Mouse (Mus musculus): ENCODE results near the gene Pum3. TPM values are rescaled to one million over a fixed set of nuclear protein-coding genes. Genes with fewer than 3 reads are reported as not detected.

Gene Pum3
- total and polyA plus RNA-seq, 3 experiments, result 54.4 to 210 (median 83.3) TPM

- dilution Hi-C loops (cut with MboI; ENCODE audit: extremely low pct_ligation_motif_present, extremely low pct_unique_long_range_greater_than_20kb, low sequenced_read_pairs) (no loop called here), in situ Hi-C loops (cut with MboI; ENCODE audit: low pct_ligation_motif_present, low pct_unique_long_range_greater_than_20kb, low sequenced_read_pairs) (no loop called here)
- no peak overlapping the region for H3K9ac ChIP-seq (ENCODE audit: insufficient read depth, low read depth)
- DNase-seq (ENCODE audit: extremely low read depth), result no peak
- no peak overlapping the region for H3K4me3 ChIP-seq (replicated peaks in 1 of 3; ENCODE audit: low read depth in 2 of 3, low read length in 2 of 3, poor library complexity in 1 of 3)
- H3K27me3 ChIP-seq (replicated peaks), result no peaks in the 10 kb centered on the region
- no peaks in the 10 kb centered on the region for H3K4me1 ChIP-seq (ENCODE audit: control insufficient read depth in 1 of 2, insufficient read depth in 2 of 2)
- no peak for TF ChIP-seq JUND (conservative IDR thresholded peaks at IDR 0.05; ENCODE audit: low read depth, low read length)
- no peak for TF ChIP-seq E2F4 (IDR thresholded peaks at IDR 0.05; ENCODE audit: insufficient replicate concordance, low read depth, low read length)
- TF ChIP-seq NELFE (IDR thresholded peaks at IDR 0.05; ENCODE audit: low read depth, low read length), result no peak
- no peak for TF ChIP-seq ZKSCAN1 (IDR thresholded peaks at IDR 0.05; ENCODE audit: borderline replicate concordance, low read depth, low read length)
- TF ChIP-seq EP300 (IDR thresholded peaks at IDR 0.05; ENCODE audit: low read length), result no peak
- TF ChIP-seq CHD2 (IDR thresholded peaks at IDR 0.05; ENCODE audit: low read length), result no peak
- no peak for TF ChIP-seq GABPA (IDR thresholded peaks at IDR 0.05; ENCODE audit: insufficient replicate concordance, low read depth, low read length)
- no peak for TF ChIP-seq MXI1 (IDR thresholded peaks at IDR 0.05; ENCODE audit: low read depth, low read length)
- no peak for TF ChIP-seq RAD21 (IDR thresholded peaks at IDR 0.05; ENCODE audit: low read depth, low read length)
- TF ChIP-seq POLR2A (IDR thresholded peaks at IDR 0.05; ENCODE audit: low read depth, low read length), result no peak
- TF ChIP-seq KAT2A (IDR thresholded peaks at IDR 0.05; ENCODE audit: insufficient replicate concordance, low read length), result no peak
- TF ChIP-seq SIN3A (IDR thresholded peaks at IDR 0.05; ENCODE audit: low read length), result no peak
- TF ChIP-seq POLR2AphosphoS2 (IDR thresholded peaks at IDR 0.05; ENCODE audit: low read depth, low read length), result no peak
- no peak for TF ChIP-seq MYC (IDR thresholded peaks at IDR 0.05; ENCODE audit: low read depth, low read length)
- TF ChIP-seq ZMIZ1 (IDR thresholded peaks at IDR 0.05; ENCODE audit: low read depth, low read length), result no peak
- no peak for TF ChIP-seq IRF4 (IDR thresholded peaks at IDR 0.05; ENCODE audit: low read depth, low read length)
- no peak overlapping the region for H3K4me2 ChIP-seq (ENCODE audit: insufficient read depth, low read depth, poor library complexity, severe bottlenecking)
- H3K79me2 ChIP-seq (replicated peaks; ENCODE audit: control insufficient read depth, extremely low read depth, insufficient read depth, poor library complexity, severe bottlenecking), result no peaks in the 10 kb centered on the region
- no peak overlapping the region for H3K27ac ChIP-seq (ENCODE audit: insufficient read depth, low read depth)
- no peaks in the 10 kb centered on the region for H3K9me3 ChIP-seq (replicated peaks; ENCODE audit: low read length)
- H3K36me3 ChIP-seq (replicated peaks in 1 of 2; ENCODE audit: control insufficient read depth in 1 of 2, insufficient read depth in 1 of 2, low read length in 1 of 2), result peaks cover 77 to 97% of the 10 kb centered on the region in 2 experiments
Observed at GRCm38 (mm10) chr19:27397223-27397622, 32.4 kb downstream of the Pum3 start.

GRCm38 (mm10) chr19:27396719-27397118 lies 32.9 kb downstream of the Pum3 start:
- H3K9ac ChIP-seq (ENCODE audit: insufficient read depth, low read depth), result no peak overlapping the region
- no peak for DNase-seq (ENCODE audit: extremely low read depth)
- no peaks in the 10 kb centered on the region for H3K27me3 ChIP-seq (replicated peaks)
- H3K4me1 ChIP-seq (ENCODE audit: control insufficient read depth in 1 of 2, insufficient read depth in 2 of 2), result no peaks in the 10 kb centered on the region
- no peaks in the 10 kb centered on the region for H3K79me2 ChIP-seq (replicated peaks; ENCODE audit: control insufficient read depth, extremely low read depth, insufficient read depth, poor library complexity, severe bottlenecking)
- H3K4me2 ChIP-seq (ENCODE audit: insufficient read depth, low read depth, poor library complexity, severe bottlenecking), result no peak overlapping the region
- H3K36me3 ChIP-seq (replicated peaks in 1 of 2; ENCODE audit: control insufficient read depth in 1 of 2, insufficient read depth in 1 of 2, low read length in 1 of 2), result peaks cover 78 to 99% of the 10 kb centered on the region in 2 experiments
- dilution Hi-C loops (cut with MboI; ENCODE audit: extremely low pct_ligation_motif_present, extremely low pct_unique_long_range_greater_than_20kb, low sequenced_read_pairs), result no loop called here
- no peak overlapping the region for H3K4me3 ChIP-seq (replicated peaks in 1 of 3; ENCODE audit: low read depth in 2 of 3, low read length in 2 of 3, poor library complexity in 1 of 3)
- in situ Hi-C loops (cut with MboI; ENCODE audit: low pct_ligation_motif_present, low pct_unique_long_range_greater_than_20kb, low sequenced_read_pairs), result no loop called here
- no peak for TF ChIP-seq E2F4 (IDR thresholded peaks at IDR 0.05; ENCODE audit: insufficient replicate concordance, low read depth, low read length)
- TF ChIP-seq MAFK (IDR thresholded peaks at IDR 0.05; ENCODE audit: insufficient replicate concordance, low read length), result no peak
- no peak for TF ChIP-seq TBP (conservative IDR thresholded peaks at IDR 0.05; ENCODE audit: low read depth, low read length)
- TF ChIP-seq POLR2AphosphoS2 (IDR thresholded peaks at IDR 0.05; ENCODE audit: low read depth, low read length), result no peak
- no peak for TF ChIP-seq CHD1 (IDR thresholded peaks at IDR 0.05; ENCODE audit: low read depth, low read length)
- TF ChIP-seq MYC (IDR thresholded peaks at IDR 0.05; ENCODE audit: low read depth, low read length), result no peak
- TF ChIP-seq RCOR1 (conservative IDR thresholded peaks at IDR 0.05; ENCODE audit: low read depth, low read length), result no peak
- TF ChIP-seq ZKSCAN1 (IDR thresholded peaks at IDR 0.05; ENCODE audit: borderline replicate concordance, low read depth, low read length), result no peak
- TF ChIP-seq HCFC1 (IDR thresholded peaks at IDR 0.05; ENCODE audit: low read depth, low read length), result no peak
- TF ChIP-seq CTCF (conservative IDR thresholded peaks at IDR 0.05 in 1 of 2, IDR thresholded peaks at IDR 0.05 in 1 of 2; ENCODE audit: low read depth in 2 of 2, low read length in 2 of 2), result no peak
- no peaks in the 10 kb centered on the region for H3K9me3 ChIP-seq (replicated peaks; ENCODE audit: low read length)
- H3K27ac ChIP-seq (ENCODE audit: insufficient read depth, low read depth), result no peak overlapping the region

Data from CH12.LX (cell line).